Mouse (Mus musculus): ENCODE measurements at regions not wholly inside any gene's neighbourhood (a gene's known extent, or its start where the extent isn't known, plus 50 kb on each side); places are given as distances from the start of the nearest gene placed in this dataset.

DNA sequence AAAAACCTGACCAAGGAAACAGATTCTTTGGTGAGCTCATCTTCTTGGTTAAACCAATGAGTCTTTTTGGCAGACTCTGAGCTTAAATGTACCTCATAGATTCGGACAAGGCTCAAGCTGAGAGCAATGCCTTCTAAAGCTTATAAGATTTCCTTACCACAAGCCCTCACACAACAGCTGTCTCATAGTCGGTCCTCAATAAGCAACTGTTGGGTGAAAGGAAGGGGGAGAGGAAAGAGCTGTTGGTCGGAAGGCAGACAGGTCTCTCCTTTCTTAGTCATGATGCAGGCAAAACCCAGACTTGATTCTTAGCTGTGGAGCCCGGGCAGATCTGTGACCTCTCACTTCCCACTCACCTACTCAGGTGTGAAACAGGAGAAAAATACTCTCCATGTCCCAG lies 50.8 kb upstream of the 1700016C15Rik start:
- DNase-seq: no peak

Measured in kidney, adult 18-20 months (tissue).